Mouse (Mus musculus): ENCODE measurements around the gene Synj1.

Synj1 gene

GRCm38 (mm10) chr16:90934687-90935328 lies 76.3 kb downstream of the Synj1 start, which contains the start of gene Cfap298:
Cfap298 (minus strand) TSS chr16:90935114.
- DNase-seq: peak; percentile 89

- DNase-seq: peak; percentile 64
Measured at GRCm38 (mm10) chr16:90934193-90934686, 76.9 kb downstream of the Synj1 start.

GRCm38 (mm10) chr16:90933534-90934176 lies 77.5 kb downstream of the Synj1 start:
- no peak for DNase-seq

GRCm38 (mm10) chr16:90927446-90927845 lies 83.7 kb downstream of the Synj1 start:
- no peak for DNase-seq

- DNase-seq: peak; percentile 76
Measured at GRCm38 (mm10) chr16:90925461-90925860, 85.6 kb downstream of the Synj1 start.

GRCm38 (mm10) chr16:90924606-90925370 lies 86.3 kb downstream of the Synj1 start:
- no peak for DNase-seq

GRCm38 (mm10) chr16:90921471-90922159 lies 89.5 kb downstream of the Synj1 start:
- peak; percentile 43 for DNase-seq

GRCm38 (mm10) chr16:90917156-90917555 lies 94.0 kb downstream of the Synj1 start:
- no peak for DNase-seq

GRCm38 (mm10) chr16:90916040-90916481 lies 95.0 kb downstream of the Synj1 start:
- DNase-seq: no peak

GRCm38 (mm10) chr16:90911766-90912165 lies 99.3 kb downstream of the Synj1 start:
- no peak for DNase-seq

- no peak for DNase-seq
Measured at GRCm38 (mm10) chr16:90910855-90911533, 100.1 kb downstream of the Synj1 start.

- no peak for DNase-seq
Measured at GRCm38 (mm10) chr16:90907250-90907649, 103.9 kb downstream of the Synj1 start.

GRCm38 (mm10) chr16:90903300-90903699 lies 107.8 kb downstream of the Synj1 start:
- DNase-seq: no peak

- no peak for DNase-seq
Measured at GRCm38 (mm10) chr16:90901364-90901763, 109.7 kb downstream of the Synj1 start.

- no peak for DNase-seq
Measured at GRCm38 (mm10) chr16:90899498-90899897, 111.6 kb downstream of the Synj1 start.

GRCm38 (mm10) chr16:90897651-90898050 lies 113.5 kb downstream of the Synj1 start:
- DNase-seq: no peak

- DNase-seq: no peak
Measured at GRCm38 (mm10) chr16:90893792-90894191, 117.3 kb downstream of the Synj1 start.

- no peak for DNase-seq
Measured at GRCm38 (mm10) chr16:90893019-90893418, 118.1 kb downstream of the Synj1 start.

GRCm38 (mm10) chr16:90892081-90892480 lies 119.0 kb downstream of the Synj1 start:
- DNase-seq: no peak

GRCm38 (mm10) chr16:90891601-90892000 lies 119.5 kb downstream of the Synj1 start:
- no peak for DNase-seq

GRCm38 (mm10) chr16:90890683-90891082 lies 120.4 kb downstream of the Synj1 start:
- DNase-seq: no peak

Measured in right cerebral cortex, postnatal 4 days (tissue).